In the genomic region with DNA sequence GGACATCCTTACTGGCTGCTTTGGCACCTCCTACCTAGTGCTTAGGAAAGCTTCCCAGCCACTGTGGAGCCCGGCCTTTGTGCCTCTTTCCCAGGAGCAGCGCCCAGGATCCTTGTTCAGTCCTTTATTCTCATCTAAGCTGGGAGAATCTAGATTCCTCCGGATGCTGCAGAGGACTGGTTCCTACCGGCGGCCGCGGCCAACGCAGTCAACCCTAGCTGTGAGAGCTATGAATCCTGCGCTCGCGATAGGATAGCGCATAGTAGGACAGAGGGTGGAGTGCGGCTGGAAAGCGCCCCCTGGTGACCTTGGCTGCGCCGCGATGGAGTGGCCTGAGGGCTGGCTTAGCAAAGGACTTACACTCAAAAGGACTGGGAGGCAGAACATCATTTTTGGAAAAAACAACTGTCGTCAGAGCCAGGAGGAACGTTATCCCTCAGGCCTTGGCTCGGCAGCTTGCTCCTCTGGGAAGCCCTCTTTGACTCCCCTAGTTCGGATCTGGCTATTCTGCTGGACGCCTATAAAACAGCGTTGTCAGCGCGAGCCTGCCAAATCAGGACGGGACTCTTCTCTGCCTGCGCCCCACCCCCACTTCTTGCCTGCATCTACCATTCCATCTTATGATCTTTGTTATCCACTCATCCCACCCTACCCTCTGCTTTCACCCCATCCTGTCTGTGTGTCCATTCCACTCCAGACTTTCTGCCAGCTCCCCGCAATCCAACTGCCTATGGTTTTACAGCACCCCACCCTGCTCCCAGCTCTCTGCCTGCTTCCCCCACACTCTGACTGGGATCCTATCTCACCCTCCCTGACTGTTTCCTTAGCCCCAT, we compare ENCODE assay signal across 8 mouse cellular contexts. TPM values are rescaled to one million over a fixed set of nuclear protein-coding genes. Genes with fewer than 3 reads are reported as not detected.
DNase-seq lines count a peak whose midpoint lies in the region; ATAC-seq and TF ChIP-seq lines count a peak whose summit lies in the region.

No protein-coding gene starts in this region.

- peaks cover 7% of the 10 kb centered on the region; the same call in 1 of the 2 replicates for H3K27me3 ChIP-seq in hindbrain, embryonic 12.5 days
- H3K27me3 ChIP-seq in liver, embryonic 12.5 days (replicated peaks), result peaks cover 31% of the 10 kb centered on the region

- H3K36me3 ChIP-seq in hindbrain, embryonic 12.5 days, result peaks cover 26% of the 10 kb centered on the region
- peaks cover 5% of the 10 kb centered on the region for H3K36me3 ChIP-seq in liver, embryonic 12.5 days

- WGBS in hindbrain, embryonic 12.5 days, result 2% methylated on average over 28 of the region's 28 CpGs
- 4% methylated on average over 28 of the region's 28 CpGs for WGBS in liver, embryonic 12.5 days (ENCODE audit: insufficient replicate concordance)

- intact Hi-C loops in gastrocnemius, adult 2 months (cut with DNase I), result loop anchor here (2.0 kb wide), 1 partner anchor 152 kb away; no protein-coding TSS in a partner anchor

- peak; percentile 65 for TF ChIP-seq CTCF in gastrocnemius, adult 2 months (IDR thresholded peaks at IDR 0.05)

- peak; percentile 68 for DNase-seq in cerebellum, postnatal 10 days
- DNase-seq in cerebellum, adult 9-11 months, result no peak
- DNase-seq in adrenal gland, postnatal 36 days, result peak; percentile 31 to 52
- peak; percentile 84 for DNase-seq in gastrocnemius, adult 2 months
- peak; percentile 39 for DNase-seq in yolk sac, embryonic 10.5 days (ENCODE audit: low spot score)

- peak overlapping the region; percentile 70 for H3K27ac ChIP-seq in gastrocnemius, adult 2 months
- H3K27ac ChIP-seq in hindbrain, embryonic 12.5 days, result no peak overlapping the region
- H3K27ac ChIP-seq in liver, embryonic 12.5 days, result no peak overlapping the region

- peak overlapping the region; percentile 25; the same call in 1 of the 2 replicates for H3K4me2 ChIP-seq in hindbrain, embryonic 12.5 days (replicated peaks)
- H3K4me2 ChIP-seq in liver, embryonic 12.5 days, result peak overlapping the region; percentile 37

- no peak overlapping the region for H3K9ac ChIP-seq in hindbrain, embryonic 12.5 days
- no peak overlapping the region; the same call in 1 of the 2 replicates for H3K9ac ChIP-seq in liver, embryonic 12.5 days

- no peaks in the 10 kb centered on the region for H3K4me1 ChIP-seq in hindbrain, embryonic 12.5 days
- peaks cover 14% of the 10 kb centered on the region for H3K4me1 ChIP-seq in liver, embryonic 12.5 days

- H3K4me3 ChIP-seq in gastrocnemius, adult 2 months, result peak overlapping the region; percentile 17
- no peak overlapping the region for H3K4me3 ChIP-seq in hindbrain, embryonic 12.5 days
- H3K4me3 ChIP-seq in liver, embryonic 12.5 days, result no peak overlapping the region

- peak; percentile 59 for ATAC-seq in hindbrain, embryonic 12.5 days (ENCODE audit: low FRiP score)
- peak; percentile 50 for ATAC-seq in liver, embryonic 12.5 days
- ATAC-seq in monocyte, adult 5-6 weeks (replicated peaks; ENCODE audit: insufficient number of reproducible peaks, low FRiP score, low TSS enrichment, poor library complexity, severe bottlenecking), result 0 out of 2 replicates have a peak, but pooled peaks have one; percentile 37

- H3K9me3 ChIP-seq in hindbrain, embryonic 12.5 days (replicated peaks), result no peaks in the 10 kb centered on the region
- no peaks in the 10 kb centered on the region for H3K9me3 ChIP-seq in liver, embryonic 12.5 days (replicated peaks)

RNA-seq across cellular contexts. Expression of gene Numbl, which starts 26.8 kb away (rescaled TPM):
- total RNA-seq in adrenal gland, postnatal 36 days (2021), result 10 to 100 TPM in 1 of 2 experiments, 1 to 10 TPM in 1; 8.8 to 10.1 TPM
- 1 to 10 TPM; 3.8 to 4.2 TPM for total RNA-seq in gastrocnemius, adult 2 months (2021)
- polyA plus RNA-seq in hindbrain, embryonic 12.5 days (2016; fragmentation: Nextera tagmentation; extraction: Ambion mirVana), result 60.2 and 63.0 TPM in 2 replicates
- 3.9 and 4.0 TPM in 2 replicates for polyA plus RNA-seq in liver, embryonic 12.5 days (2016; fragmentation: Nextera tagmentation; extraction: Ambion mirVana)
- total RNA-seq in monocyte, adult 5-6 weeks (2017), result 1.2 to 2.5 TPM (median 2.1 TPM) in 3 replicates

RNA-seq across cellular contexts. Expression of gene Coq8b, which starts 52.3 kb away (rescaled TPM):
- 10 to 100 TPM; 41.3 to 70.6 TPM for total RNA-seq in adrenal gland, postnatal 36 days (2021)
- 1 to 10 TPM; 3.2 to 3.4 TPM for total RNA-seq in gastrocnemius, adult 2 months (2021)
- 23.2 and 24.3 TPM in 2 replicates for polyA plus RNA-seq in hindbrain, embryonic 12.5 days (2016; fragmentation: Nextera tagmentation; extraction: Ambion mirVana)
- polyA plus RNA-seq in liver, embryonic 12.5 days (2016; fragmentation: Nextera tagmentation; extraction: Ambion mirVana), result 14.2 and 15.7 TPM in 2 replicates
- total RNA-seq in monocyte, adult 5-6 weeks (2017), result 7.0 to 22.6 TPM (median 19.4 TPM) in 3 replicates

RNA-seq across cellular contexts. Expression of gene Ltbp4, which starts 52.4 kb away (rescaled TPM):
- total RNA-seq in adrenal gland, postnatal 36 days (2021), result 10 to 100 TPM; 77.8 to 94.6 TPM
- 10 to 100 TPM; 48.0 to 81.2 TPM for total RNA-seq in gastrocnemius, adult 2 months (2021)
- 8.7 and 8.9 TPM in 2 replicates for polyA plus RNA-seq in hindbrain, embryonic 12.5 days (2016; fragmentation: Nextera tagmentation; extraction: Ambion mirVana)
- polyA plus RNA-seq in liver, embryonic 12.5 days (2016; fragmentation: Nextera tagmentation; extraction: Ambion mirVana), result 5.7 TPM in 2 replicates
- total RNA-seq in monocyte, adult 5-6 weeks (2017), result 0.68 TPM in 1 of 3 replicates, not detected in the others

RNA-seq across cellular contexts. Expression of gene Itpkc, which starts 56.6 kb away (rescaled TPM):
- 10 to 100 TPM; 14.0 to 14.6 TPM for total RNA-seq in adrenal gland, postnatal 36 days (2021)
- 1 to 10 TPM; 3.9 to 4.3 TPM for total RNA-seq in gastrocnemius, adult 2 months (2021)
- 10.2 and 10.7 TPM in 2 replicates for polyA plus RNA-seq in hindbrain, embryonic 12.5 days (2016; fragmentation: Nextera tagmentation; extraction: Ambion mirVana)
- 3.5 and 4.1 TPM in 2 replicates for polyA plus RNA-seq in liver, embryonic 12.5 days (2016; fragmentation: Nextera tagmentation; extraction: Ambion mirVana)
- 6.7 to 9.7 TPM (median 9.1 TPM) in 3 replicates for total RNA-seq in monocyte, adult 5-6 weeks (2017)

Comparison
In these comparisons a context has a peak if more than half of its experiments do, and no peak if none do; other contexts are left out.
1. RNA of gene Ltbp4, which starts 52.4 kb away (total RNA-seq): 77.8 to 94.6 TPM in adrenal gland, postnatal 36 days and 48.0 to 81.2 TPM in gastrocnemius, adult 2 months; 0.68 TPM in monocyte, adult 5-6 weeks; every median in the first group is over 10 times any median in the second.
2. Peak in every context shown above with its lines, with median percentiles within 50 percentile points of each other: ATAC-seq.